Mouse (Mus musculus): ENCODE results near the gene Shroom3. TPM values are rescaled to one million over a fixed set of nuclear protein-coding genes. Genes with fewer than 3 reads are reported as not detected.

Gene Shroom3
- polyA plus RNA-seq, 1 experiment from 2014 or later: 2.1 TPM

DNA sequence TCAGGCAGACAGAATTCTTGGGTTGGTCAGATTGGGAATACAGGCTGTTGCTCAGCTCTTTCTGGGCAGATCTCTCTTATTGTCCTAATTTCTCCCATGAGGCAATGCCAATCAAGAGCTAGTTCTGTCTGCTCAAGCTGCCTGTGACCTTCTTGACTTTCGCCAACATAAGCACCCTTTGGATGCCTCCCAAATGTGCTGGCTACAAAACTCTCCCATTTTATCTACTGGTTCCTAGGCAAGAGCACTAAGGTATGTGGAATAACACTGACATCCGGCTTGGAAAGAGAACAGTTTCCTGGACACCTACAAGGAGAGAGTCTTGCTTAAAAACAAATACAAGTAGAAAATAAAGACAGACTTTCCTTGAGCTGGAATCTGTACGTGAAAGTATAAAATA is 204.3 kb downstream of the Shroom3 start:
- H3K36me3 ChIP-seq: no peaks in the 10 kb centered on the region
- no peaks in the 10 kb centered on the region for H3K9me3 ChIP-seq
- H3K4me2 ChIP-seq: no peak overlapping the region
- H3K4me3 ChIP-seq: no peak overlapping the region
- ATAC-seq (ENCODE audit: insufficient number of reproducible peaks, insufficient read depth, low FRiP score, low TSS enrichment, low read depth): no peak
- H3K27ac ChIP-seq: no peak overlapping the region
- no peaks in the 10 kb centered on the region for H3K4me1 ChIP-seq
- no peak overlapping the region for H3K9ac ChIP-seq
- WGBS: 60% methylated on average over 3 of the region's 3 CpGs
- H3K27me3 ChIP-seq: no peaks in the 10 kb centered on the region

GRCm38 (mm10) chr5:92888628-92889241 is 205.5 kb downstream of the Shroom3 start:
- ATAC-seq (ENCODE audit: insufficient number of reproducible peaks, insufficient read depth, low FRiP score, low TSS enrichment, low read depth): no peak

GRCm38 (mm10) chr5:92890902-92891301 is 207.7 kb downstream of the Shroom3 start:
- no peaks in the 10 kb centered on the region for H3K9me3 ChIP-seq
- no peak for ATAC-seq (ENCODE audit: insufficient number of reproducible peaks, insufficient read depth, low FRiP score, low TSS enrichment, low read depth)
- H3K36me3 ChIP-seq: no peaks in the 10 kb centered on the region
- H3K4me1 ChIP-seq: 0 out of 2 replicates have a peak, but pooled peaks cover 3% of the 10 kb centered on the region
- H3K4me2 ChIP-seq: no peak overlapping the region
- no peak overlapping the region for H3K27ac ChIP-seq
- H3K27me3 ChIP-seq: no peaks in the 10 kb centered on the region
- no peak overlapping the region for H3K4me3 ChIP-seq
- WGBS: 89% methylated on average over 5 of the region's 5 CpGs
- H3K9ac ChIP-seq: no peak overlapping the region

More at GRCm38 (mm10) chr5:92888628-92889241, 205.5 kb downstream of the Shroom3 start:
- no peak overlapping the region for H3K4me2 ChIP-seq
- H3K4me1 ChIP-seq: 0 out of 2 replicates have a peak, but pooled peaks cover 3% of the 10 kb centered on the region
- H3K36me3 ChIP-seq: no peaks in the 10 kb centered on the region
- WGBS: 59% methylated on average over 8 of the region's 8 CpGs
- no peak overlapping the region for H3K4me3 ChIP-seq
- H3K9ac ChIP-seq: no peak overlapping the region
- H3K9me3 ChIP-seq: no peaks in the 10 kb centered on the region
- H3K27me3 ChIP-seq: no peaks in the 10 kb centered on the region
- no peak overlapping the region for H3K27ac ChIP-seq

- Histone ChIP-seq H3K36me3 (no peaks in the 10 kb centered on the region), H3K27me3 (no peaks in the 10 kb centered on the region), H3K4me2 (no peak overlapping the region), H3K4me1 (peaks cover 13% of the 10 kb centered on the region), H3K27ac (no peak overlapping the region), H3K9ac (no peak overlapping the region), H3K4me3 (no peak overlapping the region), H3K9me3 (no peaks in the 10 kb centered on the region)
- WGBS: 36% methylated on average over 4 of the region's 4 CpGs
- ATAC-seq (ENCODE audit: insufficient number of reproducible peaks, insufficient read depth, low FRiP score, low TSS enrichment, low read depth): no peak
Observed at GRCm38 (mm10) chr5:92893284-92893683, 210.0 kb downstream of the Shroom3 start.

DNA sequence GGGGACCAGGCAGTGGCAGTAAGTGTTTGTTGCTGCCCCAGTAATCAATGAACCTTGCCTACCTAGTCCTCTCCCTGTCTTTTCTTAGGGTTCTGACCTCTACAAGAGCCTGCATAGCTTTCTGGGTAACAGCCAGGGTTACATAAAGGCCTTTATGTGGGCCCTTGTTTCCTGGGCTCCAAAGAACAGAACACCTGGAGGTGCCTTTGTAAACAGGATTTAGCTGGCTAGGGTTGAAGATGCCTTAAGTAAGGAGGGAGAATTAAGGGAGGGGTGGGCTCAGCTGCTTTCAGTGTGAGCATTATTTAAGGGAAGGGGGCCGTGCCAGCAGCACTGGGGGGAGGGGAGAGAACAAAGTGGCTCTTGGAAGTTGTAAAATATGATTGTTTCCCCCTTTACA is 210.5 kb downstream of the Shroom3 start:
- H3K27ac ChIP-seq: no peak overlapping the region
- no peak overlapping the region for H3K4me2 ChIP-seq
- no peaks in the 10 kb centered on the region for H3K36me3 ChIP-seq
- H3K9ac ChIP-seq: no peak overlapping the region
- ATAC-seq (ENCODE audit: insufficient number of reproducible peaks, insufficient read depth, low FRiP score, low TSS enrichment, low read depth): no peak
- no peak overlapping the region for H3K4me3 ChIP-seq
- WGBS: 12% methylated on average over 1 of the region's 1 CpGs
- no peaks in the 10 kb centered on the region for H3K9me3 ChIP-seq
- peaks cover 17% of the 10 kb centered on the region for H3K4me1 ChIP-seq
- no peaks in the 10 kb centered on the region for H3K27me3 ChIP-seq

- H3K36me3 ChIP-seq: no peaks in the 10 kb centered on the region
- no peaks in the 10 kb centered on the region for H3K9me3 ChIP-seq
- no peak for ATAC-seq (ENCODE audit: insufficient number of reproducible peaks, insufficient read depth, low FRiP score, low TSS enrichment, low read depth)
- no peak overlapping the region for H3K4me2 ChIP-seq
- no peak overlapping the region for H3K27ac ChIP-seq
- 89% methylated on average over 8 of the region's 8 CpGs for WGBS
- no peaks in the 10 kb centered on the region for H3K27me3 ChIP-seq
- no peak overlapping the region for H3K9ac ChIP-seq
- no peak overlapping the region for H3K4me3 ChIP-seq
- peaks cover 19% of the 10 kb centered on the region for H3K4me1 ChIP-seq
Observed at GRCm38 (mm10) chr5:92895877-92896276, 212.6 kb downstream of the Shroom3 start.

DNA sequence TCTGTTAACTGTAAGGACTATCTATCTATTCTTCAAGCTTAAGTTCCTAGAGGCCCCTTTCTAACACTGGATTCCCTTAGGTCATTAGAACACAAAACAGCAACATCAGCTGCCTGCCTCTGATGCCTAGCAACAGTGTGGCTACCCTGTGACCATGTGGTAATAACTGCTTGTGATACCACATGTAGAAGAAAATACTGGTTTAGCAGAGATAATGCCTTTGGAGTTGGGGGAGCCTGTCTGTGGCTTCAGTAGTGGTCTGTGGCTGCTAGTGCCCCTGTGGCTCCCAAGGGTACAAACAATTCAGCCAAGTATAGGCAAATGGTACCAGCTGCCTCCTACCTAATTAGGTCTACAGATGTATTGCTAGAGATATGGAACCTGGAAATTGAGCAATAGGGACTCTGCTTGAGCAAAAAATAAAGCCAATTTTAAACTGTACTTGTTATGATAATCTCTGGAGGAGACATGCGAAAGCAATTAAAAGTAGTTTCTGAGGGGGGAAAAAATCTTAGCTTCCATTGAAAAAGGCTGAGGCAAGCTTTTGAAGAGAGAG is 213.6 kb downstream of the Shroom3 start:
- 31% methylated on average over 1 of the region's 1 CpGs for WGBS
- Histone ChIP-seq H3K9ac (no peak overlapping the region), H3K4me3 (no peak overlapping the region), H3K27ac (peak overlapping the region; percentile 72; the same call in 1 of the 2 replicates), H3K9me3 (no peaks in the 10 kb centered on the region), H3K36me3 (no peaks in the 10 kb centered on the region), H3K4me1 (peaks cover 19% of the 10 kb centered on the region), H3K27me3 (no peaks in the 10 kb centered on the region), H3K4me2 (peak overlapping the region; percentile 95; the same call in 1 of the 2 replicates)
- no peak for ATAC-seq (ENCODE audit: insufficient number of reproducible peaks, insufficient read depth, low FRiP score, low TSS enrichment, low read depth)

DNA sequence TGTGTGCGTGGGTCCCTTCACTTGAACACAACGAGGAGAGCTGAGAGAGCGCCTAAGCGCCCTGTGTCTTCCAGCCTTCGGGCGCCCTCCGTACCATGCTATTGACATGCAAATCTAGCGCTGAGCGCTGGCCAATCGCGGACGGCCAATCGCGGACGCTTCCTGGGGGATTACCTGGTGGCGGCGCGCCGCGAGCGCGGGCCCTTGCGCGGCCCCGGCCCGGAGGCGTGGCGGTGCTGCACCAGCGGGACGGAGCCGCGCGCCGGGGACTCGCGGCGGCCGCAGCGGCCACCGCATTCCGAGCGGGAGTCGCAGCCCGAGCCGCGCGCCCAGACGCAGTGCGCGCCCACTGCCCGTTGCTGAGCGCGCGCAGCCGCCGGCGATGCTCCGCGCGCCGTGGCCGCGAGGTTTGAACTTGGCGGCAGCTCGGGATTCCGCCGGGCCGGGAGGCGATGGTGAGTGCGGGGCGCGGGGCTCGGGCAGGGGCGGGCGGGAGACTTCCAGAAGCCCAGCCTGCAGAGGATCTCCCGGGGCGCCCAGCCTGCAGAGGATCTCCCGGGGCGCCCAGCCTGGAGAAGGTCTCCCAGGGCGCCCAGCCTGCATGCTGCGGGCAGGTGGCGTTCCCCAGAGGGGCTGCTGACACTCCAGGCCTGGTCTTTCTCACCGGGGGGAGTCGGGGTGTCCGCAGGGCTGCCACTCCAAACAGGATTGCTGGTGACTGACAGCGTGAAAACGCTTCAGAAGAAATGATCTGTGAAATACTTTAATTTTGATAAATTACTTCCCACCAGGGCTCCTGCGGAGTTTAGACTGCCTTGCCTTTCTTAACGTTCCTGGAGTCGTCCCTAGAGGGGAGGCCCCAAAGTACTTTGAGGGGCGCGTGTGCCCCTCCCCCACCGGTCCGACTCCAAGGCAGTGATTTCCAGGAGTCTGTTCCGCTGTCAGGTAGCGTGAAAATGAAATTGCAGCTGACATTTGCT is 214.8 kb downstream of the Shroom3 start:
- ATAC-seq (ENCODE audit: insufficient number of reproducible peaks, insufficient read depth, low FRiP score, low TSS enrichment, low read depth): peak; percentile 89
- H3K36me3 ChIP-seq: no peaks in the 10 kb centered on the region
- H3K9me3 ChIP-seq: no peaks in the 10 kb centered on the region
- H3K4me3 ChIP-seq: peak overlapping the region; percentile 68
- no peaks in the 10 kb centered on the region for H3K27me3 ChIP-seq
- peak overlapping the region; percentile 72 for H3K27ac ChIP-seq
- H3K4me1 ChIP-seq: peaks cover 19% of the 10 kb centered on the region
- WGBS: under 1% methylated on average over 94 of the region's 96 CpGs
- peak overlapping the region; percentile 79 for H3K9ac ChIP-seq
- H3K4me2 ChIP-seq: peak overlapping the region; percentile 95

GRCm38 (mm10) chr5:92900470-92900869 is 217.2 kb downstream of the Shroom3 start:
- no peaks in the 10 kb centered on the region for H3K9me3 ChIP-seq
- H3K36me3 ChIP-seq: no peaks in the 10 kb centered on the region
- ATAC-seq (ENCODE audit: insufficient number of reproducible peaks, insufficient read depth, low FRiP score, low TSS enrichment, low read depth): no peak
- 52% methylated on average over 5 of the region's 5 CpGs for WGBS
- H3K4me3 ChIP-seq: no peak overlapping the region
- H3K27ac ChIP-seq: no peak overlapping the region
- H3K27me3 ChIP-seq: no peaks in the 10 kb centered on the region
- peaks cover 24% of the 10 kb centered on the region for H3K4me1 ChIP-seq
- 0 out of 2 replicates have a peak overlapping the region, but pooled peaks have one; percentile 16 for H3K4me2 ChIP-seq
- H3K9ac ChIP-seq: no peak overlapping the region

DNA sequence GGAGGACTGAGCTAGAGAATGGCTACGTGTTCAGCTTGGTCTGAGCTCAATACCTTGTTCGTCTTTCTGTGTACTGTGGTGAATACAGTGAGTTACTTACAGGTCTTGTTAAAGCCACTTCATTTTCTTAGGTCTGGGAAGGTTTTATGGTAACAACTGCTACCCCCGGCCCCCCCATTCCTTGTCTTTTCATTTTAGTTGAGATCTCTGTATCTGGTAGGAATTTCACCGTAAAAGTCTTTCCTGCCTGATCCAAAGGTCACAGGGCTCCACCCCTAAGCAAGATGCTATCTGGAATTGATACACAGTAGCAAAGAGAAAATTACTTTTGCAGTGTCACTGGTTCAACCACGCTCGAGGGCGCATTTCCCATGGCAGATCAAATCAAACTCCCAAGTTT is 218.6 kb downstream of the Shroom3 start:
- Histone ChIP-seq H3K9me3 (no peaks in the 10 kb centered on the region), H3K27me3 (no peaks in the 10 kb centered on the region), H3K36me3 (no peaks in the 10 kb centered on the region), H3K27ac (no peak overlapping the region), H3K4me3 (no peak overlapping the region), H3K9ac (no peak overlapping the region), H3K4me2 (no peak overlapping the region), H3K4me1 (peaks cover 27% of the 10 kb centered on the region)
- no peak for ATAC-seq (ENCODE audit: insufficient number of reproducible peaks, insufficient read depth, low FRiP score, low TSS enrichment, low read depth)
- 30% methylated on average over 7 of the region's 7 CpGs for WGBS

- WGBS: 50% methylated on average over 9 of the region's 9 CpGs
- Histone ChIP-seq H3K4me2 (no peak overlapping the region), H3K27ac (peak overlapping the region; percentile 1; the same call in 1 of the 2 replicates), H3K36me3 (peaks cover 6% of the 10 kb centered on the region; the same call in 1 of the 2 replicates), H3K9ac (no peak overlapping the region; the same call in 1 of the 2 replicates), H3K27me3 (no peaks in the 10 kb centered on the region), H3K4me3 (no peak overlapping the region), H3K4me1 (peaks cover 14% of the 10 kb centered on the region), H3K9me3 (peaks cover 8% of the 10 kb centered on the region)
- no peak for ATAC-seq (ENCODE audit: insufficient number of reproducible peaks, insufficient read depth, low FRiP score, low TSS enrichment, low read depth)
Observed at GRCm38 (mm10) chr5:92905146-92905545, 221.9 kb downstream of the Shroom3 start.
